Mouse (Mus musculus): Measurements from ENCODE around the gene Zfp825.
"Not testable (repeated sequence)": the region's sequence is repeated elsewhere in the genome, so short reads cannot be mapped to it uniquely, and the experiment has no call there.

Gene Zfp825

DNA sequence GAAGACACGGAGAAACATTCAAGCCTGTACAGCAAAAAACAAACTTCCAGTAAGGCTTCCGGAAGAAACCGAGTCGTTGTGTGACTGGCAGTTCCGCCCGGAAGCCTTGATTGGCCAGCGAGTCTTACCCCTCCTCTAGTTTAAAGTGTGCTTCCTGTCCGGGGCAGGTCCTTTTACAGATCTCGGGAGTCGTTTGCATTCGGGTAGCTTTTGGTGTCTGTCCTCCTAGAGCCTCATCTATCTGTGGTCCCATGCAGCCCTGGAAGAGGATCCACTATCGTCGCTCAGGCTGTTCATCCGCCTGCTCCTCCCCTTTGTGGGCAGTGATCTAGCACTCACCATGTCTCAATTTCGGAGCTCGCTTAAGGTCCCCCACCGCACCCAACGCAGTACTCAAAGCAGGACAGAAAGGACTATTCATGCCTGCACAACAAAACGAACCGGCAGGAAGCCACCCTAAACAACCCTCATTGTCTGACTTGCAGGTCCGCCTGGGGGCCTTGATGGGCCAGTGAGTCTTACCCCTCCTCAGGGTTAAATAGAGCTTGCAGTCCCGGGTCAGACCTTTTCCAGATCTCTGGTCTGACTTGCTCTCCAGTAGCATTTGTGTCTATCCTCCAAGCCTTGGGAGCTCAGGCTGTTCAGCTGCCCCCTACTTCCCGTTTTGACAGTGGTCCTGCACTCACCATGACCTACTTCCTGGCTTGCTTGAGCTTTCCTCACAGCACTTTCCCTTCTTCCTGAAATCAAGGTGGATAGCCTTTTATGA is at the start of gene Zfp825:
Zfp825 (minus strand) TSS at position 82 of the 769 bp plus-strand sequence.
- peak; percentile 99 for ATAC-seq (ENCODE audit: insufficient number of reproducible peaks, low FRiP score, low TSS enrichment)

GRCm38 (mm10) chr13:74535418-74535817 is 41.6 kb upstream of the Zfp825 start:
- ATAC-seq (ENCODE audit: insufficient number of reproducible peaks, low FRiP score, low TSS enrichment) = not testable (repeated sequence)

- ATAC-seq (ENCODE audit: insufficient number of reproducible peaks, low FRiP score, low TSS enrichment) = 0 out of 2 replicates have a peak, but pooled peaks have one; percentile 49
Observed at GRCm38 (mm10) chr13:74534864-74535263, 41.1 kb upstream of the Zfp825 start.

DNA sequence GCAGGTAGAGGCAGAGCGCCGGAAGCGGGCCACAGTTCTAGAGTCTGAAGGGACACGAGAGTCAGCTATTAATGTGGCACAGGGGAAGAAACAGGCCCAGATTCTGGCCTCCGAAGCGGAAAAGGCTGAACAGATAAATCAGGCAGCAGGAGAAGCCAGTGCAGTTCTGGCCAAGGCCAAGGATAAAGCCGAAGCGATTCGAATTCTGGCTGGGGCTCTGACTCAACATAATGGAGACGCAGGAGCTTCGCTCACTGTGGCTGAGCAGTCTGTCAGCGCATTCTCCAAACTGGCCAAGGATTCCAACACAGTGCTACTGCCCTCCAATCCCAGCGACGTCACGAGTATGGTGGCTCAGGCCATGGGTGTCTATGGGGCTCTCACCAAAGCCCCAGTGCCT is 40.3 kb upstream of the Zfp825 start:
- no peak for ATAC-seq (ENCODE audit: insufficient number of reproducible peaks, low FRiP score, low TSS enrichment)

GRCm38 (mm10) chr13:74531251-74531650 is 37.5 kb upstream of the Zfp825 start:
- not testable (repeated sequence) for ATAC-seq (ENCODE audit: insufficient number of reproducible peaks, low FRiP score, low TSS enrichment)

- ATAC-seq (ENCODE audit: insufficient number of reproducible peaks, low FRiP score, low TSS enrichment) = peak; percentile 93
Observed at GRCm38 (mm10) chr13:74529372-74529715, 35.6 kb upstream of the Zfp825 start.

DNA sequence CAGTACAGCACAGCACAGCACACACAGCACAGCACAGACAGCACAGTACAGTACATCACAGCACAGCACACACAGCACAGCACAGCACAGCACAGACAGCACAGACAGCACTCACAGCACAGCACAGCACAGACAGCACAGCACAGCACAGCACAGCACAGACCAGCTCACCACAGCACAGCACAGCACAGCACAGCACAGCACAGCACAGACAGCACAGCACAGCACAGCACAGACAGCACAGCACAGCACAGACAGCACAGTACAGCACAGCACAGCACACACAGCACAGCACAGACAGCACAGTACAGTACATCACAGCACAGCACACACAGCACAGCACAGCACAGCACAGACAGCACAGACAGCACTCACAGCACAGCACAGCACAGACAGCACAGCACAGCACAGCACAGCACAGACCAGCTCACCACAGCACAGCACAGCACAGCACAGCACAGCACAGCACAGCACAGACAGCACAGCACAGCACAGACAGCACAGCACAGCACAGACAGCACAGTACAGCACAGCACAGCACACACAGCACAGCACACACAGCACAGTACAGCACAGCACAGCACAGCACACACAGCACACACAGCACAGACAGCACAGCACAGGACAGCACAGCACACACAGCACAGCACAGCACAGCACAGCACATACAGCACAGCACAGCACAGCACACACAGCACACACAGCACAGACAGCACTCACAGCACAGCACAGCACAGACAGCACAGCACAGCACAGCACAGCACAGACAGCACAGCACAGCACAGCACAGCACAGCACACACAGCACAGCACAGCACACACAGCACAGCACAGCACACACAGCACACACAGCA is 35.0 kb upstream of the Zfp825 start:
- peak; percentile 82 for ATAC-seq (ENCODE audit: insufficient number of reproducible peaks, low FRiP score, low TSS enrichment)

DNA sequence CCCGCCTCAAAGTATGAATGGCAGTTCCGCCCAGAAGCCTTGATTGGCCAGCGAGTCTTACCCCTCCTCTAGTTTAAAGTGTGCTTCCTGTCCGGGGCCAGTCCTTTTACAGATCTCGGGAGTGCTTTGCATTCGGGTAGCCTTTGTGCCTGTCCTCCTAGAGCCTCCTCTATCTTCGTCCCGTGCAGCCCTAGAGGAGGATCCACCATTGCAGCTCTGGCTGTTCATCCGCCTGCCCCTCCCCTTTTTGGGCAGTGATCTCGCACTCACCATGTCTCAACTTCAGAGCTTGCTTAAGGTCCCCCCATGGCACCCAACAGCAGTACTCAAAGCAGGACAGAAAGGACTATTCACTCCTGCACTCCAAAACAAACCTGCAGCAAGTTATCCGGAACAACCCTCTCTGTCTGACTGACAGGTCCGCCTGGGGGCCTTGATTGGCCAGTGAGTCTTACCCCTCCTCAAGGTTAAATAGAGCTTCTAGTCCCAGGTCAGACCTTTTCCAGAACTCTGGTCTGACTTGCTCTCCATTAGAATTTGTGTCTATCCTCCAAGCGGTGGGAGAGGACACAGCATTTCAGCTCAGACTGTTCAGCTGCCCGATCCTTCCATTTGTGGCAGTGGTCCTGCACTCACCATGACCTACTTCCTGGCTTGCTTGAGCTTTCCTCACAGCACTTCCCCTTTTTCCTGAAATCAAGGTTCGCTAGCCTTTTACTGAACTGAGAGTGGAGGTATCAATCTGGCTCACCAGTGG is 28.9 kb upstream of the Zfp825 start:
- ATAC-seq (ENCODE audit: insufficient number of reproducible peaks, low FRiP score, low TSS enrichment) = peak; percentile 78

DNA sequence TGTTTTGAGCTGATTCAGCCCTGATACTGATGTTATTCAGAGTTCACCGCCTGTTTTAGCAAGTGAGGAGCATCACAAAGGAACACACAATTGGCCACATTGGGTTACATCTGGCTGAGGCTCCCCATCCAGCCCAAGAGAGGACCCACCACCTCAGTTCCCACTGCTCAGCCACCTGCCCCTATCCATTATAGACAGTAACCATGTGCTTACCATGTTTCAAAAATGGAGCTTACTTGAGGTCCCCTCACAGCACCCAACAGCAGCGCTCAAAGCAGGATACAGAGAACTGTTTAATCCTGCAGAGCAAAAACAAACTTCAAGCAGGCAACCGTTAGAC is 28.3 kb upstream of the Zfp825 start:
- ATAC-seq (ENCODE audit: insufficient number of reproducible peaks, low FRiP score, low TSS enrichment) = not testable (repeated sequence)

GRCm38 (mm10) chr13:74507981-74508380 is 14.2 kb upstream of the Zfp825 start:
- ATAC-seq (ENCODE audit: insufficient number of reproducible peaks, low FRiP score, low TSS enrichment) = not testable (repeated sequence)

GRCm38 (mm10) chr13:74502851-74503250 is 9.1 kb upstream of the Zfp825 start:
- not testable (repeated sequence) for ATAC-seq (ENCODE audit: insufficient number of reproducible peaks, low FRiP score, low TSS enrichment)

DNA sequence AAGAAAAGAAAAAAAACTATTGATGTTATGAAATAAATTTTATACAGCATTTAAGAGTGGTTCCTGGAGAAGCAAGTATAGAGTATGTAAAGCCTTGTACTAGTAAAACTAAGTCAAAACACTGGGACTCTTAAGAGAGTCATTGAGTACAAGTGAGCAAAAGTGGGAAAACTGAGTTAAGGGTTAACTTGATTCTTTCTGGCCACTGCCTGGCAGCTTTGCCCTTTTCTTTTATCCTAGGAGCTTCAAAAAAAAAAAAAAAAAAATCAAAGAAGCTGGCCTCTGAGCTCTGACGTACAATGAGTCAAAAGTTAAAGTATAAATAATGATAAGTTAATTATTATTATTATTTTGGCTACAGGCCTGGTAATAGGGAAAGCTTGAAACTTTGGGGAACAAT is 5.9 kb upstream of the Zfp825 start:
- not testable (repeated sequence) for ATAC-seq (ENCODE audit: insufficient number of reproducible peaks, low FRiP score, low TSS enrichment)

GRCm38 (mm10) chr13:74484326-74484725 is 9.5 kb downstream of the Zfp825 start:
- not testable (repeated sequence) for ATAC-seq (ENCODE audit: insufficient number of reproducible peaks, low FRiP score, low TSS enrichment)

- not testable (repeated sequence) for ATAC-seq (ENCODE audit: insufficient number of reproducible peaks, low FRiP score, low TSS enrichment)
Observed at GRCm38 (mm10) chr13:74471468-74471867, 22.3 kb downstream of the Zfp825 start.

DNA sequence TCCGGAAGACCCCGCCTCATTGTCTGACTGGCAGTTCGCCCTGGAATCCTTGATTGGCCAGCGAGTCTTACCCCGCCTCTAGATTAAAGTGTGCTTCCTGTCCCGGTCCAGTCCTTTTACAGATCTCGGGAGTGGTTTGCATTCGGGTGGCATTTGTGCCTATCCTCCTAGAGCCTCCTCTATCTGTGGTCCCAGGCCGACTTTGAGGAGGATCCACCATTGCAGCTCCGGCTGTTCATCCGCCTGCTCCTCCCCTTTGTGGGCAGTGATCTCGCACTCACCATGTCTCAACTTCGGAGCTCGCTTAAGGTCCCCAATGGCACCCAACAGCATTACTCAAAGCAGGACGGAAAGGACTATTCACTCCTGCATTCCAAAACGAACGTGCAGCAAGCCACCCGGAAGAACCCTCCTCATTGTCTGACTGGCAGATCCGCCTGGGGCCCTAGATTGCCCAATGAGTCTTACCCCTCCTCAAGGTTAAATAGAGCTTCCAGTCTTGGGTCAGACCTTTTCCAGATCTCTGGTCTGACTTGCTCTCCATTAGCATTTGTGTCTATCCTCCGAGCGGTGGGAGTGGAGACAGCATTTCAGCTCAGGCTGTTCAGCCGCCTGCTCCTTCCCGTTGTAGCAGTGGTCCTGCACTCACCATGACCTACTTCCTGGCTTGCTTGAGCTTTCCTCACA is 30.9 kb downstream of the Zfp825 start:
- ATAC-seq (ENCODE audit: insufficient number of reproducible peaks, low FRiP score, low TSS enrichment) = peak; percentile 100

DNA sequence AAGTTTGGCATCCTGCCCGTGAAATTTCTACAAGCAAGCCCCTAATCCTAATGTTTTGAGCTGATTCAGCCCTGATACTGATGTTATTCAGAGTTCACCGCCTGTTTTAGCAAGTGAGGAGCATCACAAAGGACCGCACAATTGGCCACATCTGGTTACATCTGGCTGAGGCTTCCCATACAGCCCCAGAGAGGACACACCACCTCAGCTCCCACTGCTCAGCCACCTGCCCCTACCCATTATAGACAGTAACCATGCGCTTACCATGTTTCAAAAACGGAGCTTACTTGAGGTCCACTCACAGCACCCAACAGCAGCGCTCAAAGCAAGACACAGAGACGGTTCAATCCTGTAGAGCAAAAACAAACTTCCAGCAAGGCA is 31.5 kb downstream of the Zfp825 start:
- not testable (repeated sequence) for ATAC-seq (ENCODE audit: insufficient number of reproducible peaks, low FRiP score, low TSS enrichment)

DNA sequence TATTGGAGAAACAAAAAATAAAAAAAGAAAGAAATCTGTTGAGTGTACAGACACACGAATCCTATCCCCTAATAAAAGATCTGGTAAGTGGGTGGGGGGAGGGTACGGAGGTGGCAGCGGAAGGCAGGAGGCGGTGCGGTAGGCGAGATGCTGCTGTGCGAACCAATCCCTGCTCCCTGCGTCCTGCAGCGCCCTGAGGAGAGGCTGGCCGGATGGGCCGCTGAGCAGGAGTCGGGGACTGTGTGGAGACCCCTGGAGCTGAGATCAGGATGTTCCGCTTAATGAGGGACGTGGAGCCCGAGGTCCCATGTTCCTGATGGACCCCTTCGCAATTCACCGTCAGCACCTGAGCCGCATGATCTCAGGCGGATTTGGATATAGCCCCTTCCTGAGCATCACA is 53.9 kb downstream of the Zfp825 start:
- ATAC-seq (ENCODE audit: insufficient number of reproducible peaks, low FRiP score, low TSS enrichment) = no peak
